Comparison of ENCODE assay signal across 15 mouse cellular contexts in genomic region chr19:34725418-34725817, GRCm38 (mm10). TPM values are rescaled to one million over a fixed set of nuclear protein-coding genes. Genes with fewer than 3 reads are reported as not detected.
A peak's percentile ranks its signal among the peaks of the same experiment; 100 is the strongest.
DNase-seq lines count a peak whose midpoint lies in the region; ATAC-seq and TF ChIP-seq lines count a peak whose summit lies in the region.
"Had no signal": no experiment of that assay in that cellular context is flagged by ENCODE, and none has a peak within 500 bp of the region (broad histone marks: within the 10 kb centered on the region; RNA-seq: fewer than 3 reads in every experiment).

No protein-coding gene starts in this region.

- H3K27me3 ChIP-seq in kidney, postnatal 0 days (ENCODE audit: insufficient read depth, low read length), result no peaks in the 10 kb centered on the region
- no peaks in the 10 kb centered on the region; a peak in 1 of 4 replicates for H3K27me3 ChIP-seq in MEL (ENCODE audit: control insufficient read depth in 1 of 2, insufficient read depth in 2 of 2, low read length in 2 of 2)
- no peaks in the 10 kb centered on the region for H3K27me3 ChIP-seq in liver, postnatal 0 days (ENCODE audit: insufficient read depth, low read length)
- H3K27me3 ChIP-seq: hindbrain, embryonic 15.5 days; Patski had no signal

- no peak overlapping the region for H3K4me3 ChIP-seq in gastrocnemius, adult 2 months
- H3K4me3 ChIP-seq in kidney, postnatal 0 days (replicated peaks; ENCODE audit: low read depth, low read length), result no peak overlapping the region
- H3K4me3 ChIP-seq in MEL (ENCODE audit: control insufficient read depth in 1 of 2, insufficient read depth in 1 of 2, low read depth in 2 of 2, low read length in 2 of 2), result no peak overlapping the region
- H3K4me3 ChIP-seq in liver, postnatal 0 days (ENCODE audit: low read depth, low read length), result no peak overlapping the region
- H3K4me3 ChIP-seq: erythroblast, embryonic 14.5 days; hindbrain, embryonic 15.5 days had no signal

- H3K4me1 ChIP-seq in kidney, postnatal 0 days (replicated peaks; ENCODE audit: insufficient read depth, low read length), result no peaks in the 10 kb centered on the region
- 0 out of 4 replicates have a peak, but pooled peaks cover 0 to 4% of the 10 kb centered on the region in 2 experiments for H3K4me1 ChIP-seq in MEL (ENCODE audit: control insufficient read depth in 1 of 2, insufficient read depth in 2 of 2, low read length in 2 of 2)
- H3K4me1 ChIP-seq in liver, postnatal 0 days (ENCODE audit: insufficient read depth), result peaks cover 11% of the 10 kb centered on the region; the same call in 1 of the 2 replicates
- H3K4me1 ChIP-seq: hindbrain, embryonic 15.5 days had no signal

- TF ChIP-seq POLR2A in MEL (IDR thresholded peaks at IDR 0.05; ENCODE audit: control insufficient read depth in 1 of 2, insufficient read depth in 1 of 2, low read depth in 1 of 2, low read length in 2 of 2, poor library complexity in 1 of 2), result no peak

- ATAC-seq in kidney, postnatal 0 days (replicated peaks; ENCODE audit: low FRiP score, low read depth), result no peak
- ATAC-seq in liver, postnatal 0 days, result no peak; the same call in 1 of the 2 replicates
- ATAC-seq: Patski had no signal

- no peaks in the 10 kb centered on the region for H3K79me2 ChIP-seq in MEL (ENCODE audit: control insufficient read depth, insufficient read depth, low read length, poor library complexity)

- TF ChIP-seq CTCF in gastrocnemius, adult 2 months (IDR thresholded peaks at IDR 0.05), result no peak
- no peak for TF ChIP-seq CTCF in kidney, postnatal 0 days (IDR thresholded peaks at IDR 0.05; ENCODE audit: low read depth)
- no peak for TF ChIP-seq CTCF in MEL (IDR thresholded peaks at IDR 0.05 in 2 of 3, conservative IDR thresholded peaks at IDR 0.05 in 1 of 3; ENCODE audit: control insufficient read depth in 1 of 3, insufficient read depth in 1 of 3, low read depth in 2 of 3, low read length in 3 of 3, poor library complexity in 1 of 3, severe bottlenecking in 1 of 3)
- TF ChIP-seq CTCF in liver, postnatal 0 days (IDR thresholded peaks at IDR 0.05; ENCODE audit: low read depth), result no peak

- WGBS in kidney, postnatal 0 days, result 45% methylated on average over 5 of the region's 5 CpGs
- WGBS in liver, postnatal 0 days (ENCODE audit: insufficient replicate concordance), result 27% methylated on average over 5 of the region's 5 CpGs

- intact Hi-C loops in gastrocnemius, adult 2 months (cut with DNase I), result no loop called here

- no peak for DNase-seq in gastrocnemius, adult 2 months
- DNase-seq in gastrocnemius, postnatal 25 days, result no peak
- DNase-seq in kidney, postnatal 0 days (ENCODE audit: low spot score), result peak; percentile 41
- no peak for DNase-seq in kidney, postnatal 10 days
- peak; percentile 31 for DNase-seq in MEL (ENCODE audit: low read depth, low spot score)
- no peak for DNase-seq in liver, postnatal 0 days
- no peak for DNase-seq in layer of hippocampus, postnatal 25 days (ENCODE audit: extremely low spot score in 1 of 2, low spot score in 1 of 2)
- no peak for DNase-seq in right cerebral cortex, postnatal 36 days (ENCODE audit: low spot score in 2 of 2)
- DNase-seq: adrenal gland, adult 2 months; cerebellum, adult 9-10 months had no signal

- no peak overlapping the region for H3K4me2 ChIP-seq in kidney, postnatal 0 days (ENCODE audit: low read length)
- H3K4me2 ChIP-seq in liver, postnatal 0 days (ENCODE audit: low read depth, low read length), result no peak overlapping the region
- H3K4me2 ChIP-seq: hindbrain, embryonic 15.5 days had no signal

- 0 out of 2 replicates have a peak, but pooled peaks cover 2% of the 10 kb centered on the region for H3K9me3 ChIP-seq in kidney, postnatal 0 days (replicated peaks; ENCODE audit: low read length)
- H3K9me3 ChIP-seq in MEL (replicated peaks; ENCODE audit: insufficient read depth, low read length), result no peaks in the 10 kb centered on the region
- H3K9me3 ChIP-seq in liver, postnatal 0 days (ENCODE audit: low read length), result no peaks in the 10 kb centered on the region; the same call in 1 of the 2 replicates
- H3K9me3 ChIP-seq: hindbrain, embryonic 15.5 days had no signal

- no peak overlapping the region for H3K9ac ChIP-seq in kidney, postnatal 0 days (ENCODE audit: low read depth, low read length)
- no peak overlapping the region for H3K9ac ChIP-seq in MEL (ENCODE audit: control insufficient read depth, low read depth, low read length, poor library complexity, severe bottlenecking)
- no peak overlapping the region for H3K9ac ChIP-seq in liver, postnatal 0 days (replicated peaks)
- H3K9ac ChIP-seq: hindbrain, embryonic 15.5 days; liver, embryonic 14.5 days had no signal

- TF ChIP-seq RAD21 in MEL (IDR thresholded peaks at IDR 0.05; ENCODE audit: low read depth, low read length), result no peak

- peak overlapping the region; percentile 61 for H3K27ac ChIP-seq in gastrocnemius, adult 2 months
- H3K27ac ChIP-seq in kidney, postnatal 0 days, result no peak overlapping the region
- no peak overlapping the region for H3K27ac ChIP-seq in MEL (ENCODE audit: control insufficient read depth, low read depth, low read length)
- peak overlapping the region; percentile 61 for H3K27ac ChIP-seq in liver, postnatal 0 days (ENCODE audit: low read depth)
- H3K27ac ChIP-seq: hindbrain, embryonic 15.5 days; liver, embryonic 14.5 days had no signal

- H3K36me3 ChIP-seq in kidney, postnatal 0 days (ENCODE audit: insufficient read depth, low read length), result no peaks in the 10 kb centered on the region
- no peaks in the 10 kb centered on the region for H3K36me3 ChIP-seq in MEL (ENCODE audit: control insufficient read depth in 1 of 2, insufficient read depth in 2 of 2, low read length in 2 of 2)
- no peaks in the 10 kb centered on the region for H3K36me3 ChIP-seq in liver, postnatal 0 days (replicated peaks; ENCODE audit: insufficient read depth, low read length)
- H3K36me3 ChIP-seq: hindbrain, embryonic 15.5 days had no signal

- no peak for TF ChIP-seq EP300 in MEL (IDR thresholded peaks at IDR 0.05; ENCODE audit: low read depth in 1 of 2, low read length in 2 of 2)
- no peak for TF ChIP-seq EP300 in liver, postnatal 0 days (IDR thresholded peaks at IDR 0.05; ENCODE audit: low read depth)

TF ChIP-seq in MEL, 35 proteins besides CTCF, POLR2A, EP300 and RAD21:
- TF ChIP-seq MYB (IDR thresholded peaks at IDR 0.05; ENCODE audit: low read depth, low read length), result no peak
- TF ChIP-seq GABPA (IDR thresholded peaks at IDR 0.05; ENCODE audit: low read depth, low read length), result no peak
- TF ChIP-seq TAL1 (IDR thresholded peaks at IDR 0.05; ENCODE audit: low read length), result no peak
- no peak for TF ChIP-seq MAFK (IDR thresholded peaks at IDR 0.05; ENCODE audit: borderline replicate concordance, low read depth, low read length)
- TF ChIP-seq ETS1 (IDR thresholded peaks at IDR 0.05; ENCODE audit: low read depth, low read length), result no peak
- TF ChIP-seq SIN3A (IDR thresholded peaks at IDR 0.05; ENCODE audit: low read length), result no peak
TF ChIP-seq in MEL: peak in this region for 0.

RNA-seq across cellular contexts. Expression of gene Slc16a12, which starts 21.7 kb away (rescaled TPM):
- total RNA-seq in gastrocnemius, adult 2 months (2021), result under 1 TPM; 0.38 to 0.47 TPM
- 1 to 10 TPM in 1 of 2 experiments, under 1 TPM in 1; 0.54 to 1.2 TPM for total RNA-seq in gastrocnemius, postnatal 25 days (2021)
- polyA plus RNA-seq in kidney, postnatal 0 days (2015; fragmentation: Nextera tagmentation; extraction: Ambion mirVana), result 30.1 and 33.6 TPM in 2 replicates
- not detected in 2 replicates for total RNA-seq in MEL (2012; rRNA removed)
- polyA plus RNA-seq in MEL (2012; ENCODE audit: insufficient read depth in 1 of 2, insufficient read length in 2 of 2, low read depth in 1 of 2, low replicate concordance in 2 of 2, missing spikeins in 1 of 2), result under 1 TPM in 1 of 2 experiments, not detected in 1; 0.06 TPM
- polyA plus RNA-seq in liver, postnatal 0 days (2015; fragmentation: Nextera tagmentation; extraction: Ambion mirVana), result 17.1 and 22.6 TPM in 2 replicates
- total RNA-seq in layer of hippocampus, postnatal 25 days (2021), result 1 to 10 TPM; 1.2 to 1.5 TPM
- total RNA-seq: megakaryocyte-erythroid progenitor cell, adult 5-6 weeks had no signal
- polyA plus RNA-seq: erythroblast, embryonic 14.5 days had no signal

Comparison
In these comparisons a context has a peak if more than half of its experiments do, and no peak if none do; other contexts are left out.
1. DNase-seq: peak in kidney, postnatal 0 days (single experiment) and MEL (single experiment); none in gastrocnemius, adult 2 months (single experiment), gastrocnemius, postnatal 25 days (single experiment), kidney, postnatal 10 days (single experiment), liver, postnatal 0 days (single experiment), layer of hippocampus, postnatal 25 days (0 of 2) and right cerebral cortex, postnatal 36 days (0 of 2).
2. H3K27ac ChIP-seq: peak in gastrocnemius, adult 2 months (single experiment) and liver, postnatal 0 days (single experiment); none in kidney, postnatal 0 days (single experiment) and MEL (single experiment).